Mouse (Mus musculus) stomach, postnatal 0 days (tissue): ENCODE results near the gene Kcnj14. TPM values are rescaled to one million over a fixed set of nuclear protein-coding genes. Genes with fewer than 3 reads are reported as not detected.
A peak's percentile ranks its signal among the peaks of the same experiment; 100 is the strongest.

Experiments
- ATAC-seq: fragments of 200-750 bp; cut with Nextera tagmentation; 2 replicates; pipeline ENCODE4 v1.8.0; 2017; ENCODE audit not compliant: low FRiP score, low TSS enrichment
- DNase-seq: peaks from one replicate; pipeline ENCODE4 v3.0.0-alpha.2; 2016; ENCODE audit warnings: low spot score
- H3K27ac ChIP-seq: fragments of 300-500 bp; sonication (generic); replicated peaks from 2 replicates; pipeline ENCODE4 v1.5.1; 2014; ENCODE audit warnings: mild to moderate bottlenecking, control low read depth
- H3K27me3 ChIP-seq: fragments of 300-500 bp; sonication (generic); 2 replicates; pipeline ENCODE4 v1.6.1; 2014; ENCODE audit warnings: low read length; ENCODE audit not compliant: control insufficient read depth, insufficient read depth
- H3K36me3 ChIP-seq: fragments of 300-500 bp; sonication (generic); 2 replicates; pipeline ENCODE4 v1.6.1; 2014; ENCODE audit warnings: low read length, mixed read lengths; ENCODE audit not compliant: control insufficient read depth, insufficient read depth
- H3K4me1 ChIP-seq: fragments of 300-500 bp; sonication (generic); replicated peaks from 2 replicates; pipeline ENCODE4 v1.6.1; 2014; ENCODE audit warnings: antibody characterized with exemption; ENCODE audit not compliant: control insufficient read depth, insufficient read depth
- H3K4me2 ChIP-seq: fragments of 300-500 bp; sonication (generic); replicated peaks from 2 replicates; pipeline ENCODE4 v1.6.1; 2014; ENCODE audit warnings: low read depth, mild to moderate bottlenecking, control low read depth, moderate library complexity
- H3K4me3 ChIP-seq: fragments of 300-500 bp; sonication (generic); 2 replicates; pipeline ENCODE4 v1.5.1; 2014; ENCODE audit warnings: low read depth, low read length, control low read depth
- H3K9ac ChIP-seq: fragments of 300-500 bp; sonication (generic); 2 replicates; pipeline ENCODE4 v1.6.1; 2014; ENCODE audit warnings: mild to moderate bottlenecking, low read length, control low read depth, mixed read lengths
- H3K9me3 ChIP-seq: fragments of 300-500 bp; sonication (generic); 2 replicates; pipeline ENCODE4 v1.6.1; 2016; ENCODE audit warnings: low read length; ENCODE audit not compliant: control insufficient read depth
- CTCF ChIP-seq: IDR thresholded peaks from 2 replicates; pipeline ENCODE4 v1.5.1; 2016; ENCODE audit warnings: antibody characterized with exemption, low read depth, mild to moderate bottlenecking, moderate library complexity
- EP300 ChIP-seq: optimal IDR thresholded peaks from 2 replicates; pipeline ENCODE3; 2016; ENCODE audit warnings: antibody characterized with exemption
- WGBS: fragments of 180-500 bp; shearing (Covaris S2); extraction: QIAGEN DNeasy Blood & Tissue Kit; methylation state at CpG from one replicate; pipeline ENCODE4 v1.1.7; 2014; 5-methylcytosine and 5-hydroxymethylcytosine counted together
- polyA plus RNA-seq: library from polyadenylated mRNA; unstranded; fragments of >200 nt; fragmentation: Nextera tagmentation; extraction: Ambion mirVana; gene quantifications from 2 replicates; pipeline ENCODE4 v1.2.1, GENCODE M21; 2015

Kcnj14 gene
- polyA plus RNA-seq, 1 experiment from 2014 or later: 0.22 TPM

DNA sequence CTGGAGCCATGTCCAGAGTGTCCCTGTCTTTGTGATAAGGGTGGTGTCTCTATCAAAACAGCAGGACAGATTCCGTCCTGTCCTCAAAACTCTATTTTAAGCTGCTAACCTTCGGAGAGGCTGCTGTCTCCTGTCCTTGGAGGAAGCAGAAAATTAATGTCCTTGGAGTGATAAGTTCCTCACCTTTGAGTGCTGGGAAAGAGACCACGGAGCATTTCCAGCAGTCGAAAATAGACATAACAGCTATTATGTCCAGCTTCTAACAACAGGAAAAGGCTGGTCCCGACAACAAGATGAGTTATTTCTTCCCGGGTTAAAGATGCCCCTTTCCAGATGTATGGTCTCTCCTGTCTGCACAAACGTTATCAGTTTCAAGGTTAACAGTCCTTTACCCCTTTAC is 49.3 kb downstream of the Kcnj14 start:
- H3K9ac ChIP-seq: no peak overlapping the region
- no peak for TF ChIP-seq CTCF
- TF ChIP-seq EP300: no peak
- H3K27ac ChIP-seq: no peak overlapping the region
- 67% methylated on average over 7 of the region's 7 CpGs for WGBS
- no peaks in the 10 kb centered on the region for H3K27me3 ChIP-seq
- H3K4me2 ChIP-seq: no peak overlapping the region
- no peaks in the 10 kb centered on the region for H3K4me1 ChIP-seq
- no peak overlapping the region for H3K4me3 ChIP-seq
- ATAC-seq: no peak
- no peaks in the 10 kb centered on the region for H3K36me3 ChIP-seq
- no peak for DNase-seq
- H3K9me3 ChIP-seq: no peaks in the 10 kb centered on the region

DNA sequence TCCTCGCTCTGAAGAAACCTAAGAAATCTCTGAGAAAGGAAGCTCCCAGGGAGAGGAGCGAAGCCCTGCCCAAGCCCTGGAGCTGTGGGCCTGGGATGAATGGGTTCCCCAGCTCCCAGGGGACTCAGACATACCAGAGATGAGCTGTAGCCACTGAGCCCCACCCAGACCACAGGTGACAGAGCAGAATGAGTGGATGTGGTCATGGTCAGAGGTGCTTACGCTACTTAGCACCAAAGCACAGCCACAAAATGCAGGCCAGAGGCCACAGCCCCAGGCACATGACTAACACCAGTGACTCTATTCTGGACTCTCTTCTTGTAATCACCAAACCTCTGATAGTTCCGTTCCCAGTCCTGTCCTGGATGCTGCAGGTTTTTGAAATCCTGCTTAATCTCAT is 53.5 kb downstream of the Kcnj14 start:
- Histone ChIP-seq H3K27me3 (no peaks in the 10 kb centered on the region), H3K4me1 (no peaks in the 10 kb centered on the region), H3K9ac (no peak overlapping the region), H3K9me3 (no peaks in the 10 kb centered on the region), H3K4me3 (no peak overlapping the region), H3K36me3 (no peaks in the 10 kb centered on the region), H3K4me2 (no peak overlapping the region), H3K27ac (0 out of 2 replicates have a peak overlapping the region, but pooled peaks have one; percentile 13)
- TF ChIP-seq CTCF: no peak
- TF ChIP-seq EP300: no peak
- ATAC-seq: no peak
- DNase-seq: no peak
- WGBS: 53% methylated on average over 4 of the region's 4 CpGs

DNA sequence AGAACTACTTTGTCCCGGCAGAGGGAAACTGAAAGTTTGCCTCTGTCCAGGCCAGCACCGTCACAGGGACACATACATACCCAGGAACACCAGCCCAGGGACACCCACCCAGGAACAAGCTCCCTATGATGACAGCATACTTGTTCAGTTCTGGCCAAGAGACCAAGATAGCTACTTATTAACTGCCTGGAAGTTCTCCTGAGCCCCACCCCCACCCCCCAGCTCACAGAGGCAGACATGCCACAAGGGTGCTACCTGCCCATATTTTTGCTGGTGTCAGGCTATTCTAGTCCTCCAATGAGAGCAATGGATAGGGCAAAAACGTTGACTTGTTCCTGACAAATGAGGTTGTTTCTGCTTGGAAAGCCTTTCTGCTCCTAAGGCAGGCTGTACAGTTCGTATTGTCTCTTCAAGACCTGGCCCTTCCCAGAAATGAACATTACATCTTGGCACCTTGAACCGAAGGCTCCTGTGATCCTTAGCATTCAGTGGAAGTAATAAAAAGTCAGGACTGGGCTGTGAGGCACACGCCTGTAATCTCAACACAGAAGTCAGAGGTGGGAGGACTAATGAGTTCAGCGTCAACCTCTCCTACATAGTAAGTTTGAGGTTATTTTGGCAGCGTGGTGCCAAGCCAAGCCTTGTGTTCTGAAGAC is 54.0 kb downstream of the Kcnj14 start:
- 52% methylated on average over 8 of the region's 8 CpGs for WGBS
- no peaks in the 10 kb centered on the region for H3K9me3 ChIP-seq

DNA sequence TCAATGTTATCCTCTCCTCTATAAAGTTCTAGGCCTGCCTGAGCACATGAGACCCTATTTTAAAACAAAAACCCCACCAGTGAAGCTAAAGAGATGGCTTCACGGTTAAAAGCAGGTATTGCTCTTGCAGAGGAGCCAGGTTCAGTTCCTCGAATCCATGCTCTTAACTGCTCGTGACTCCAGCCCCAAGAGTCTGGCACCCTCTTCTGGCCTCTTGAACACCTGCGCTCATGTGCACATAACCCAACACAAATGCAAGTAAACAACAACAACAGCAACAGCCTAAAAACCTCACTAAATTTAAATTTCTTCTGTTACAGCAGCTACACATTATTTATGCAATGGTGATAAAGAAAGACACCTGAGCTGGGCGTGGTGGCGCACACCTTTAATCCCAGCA is 57.1 kb downstream of the Kcnj14 start:
- DNase-seq (no peak), ATAC-seq (no peak)
- H3K9me3 ChIP-seq: no peaks in the 10 kb centered on the region
- no peaks in the 10 kb centered on the region for H3K4me1 ChIP-seq
- no peaks in the 10 kb centered on the region for H3K36me3 ChIP-seq
- TF ChIP-seq EP300 (no peak), CTCF (peak; percentile 29; the same call in 1 of the 2 replicates)
- 89% methylated on average over 6 of the region's 6 CpGs for WGBS
- H3K4me2 ChIP-seq: no peak overlapping the region
- no peak overlapping the region for H3K9ac ChIP-seq
- H3K27ac ChIP-seq: no peak overlapping the region
- no peak overlapping the region for H3K4me3 ChIP-seq
- no peaks in the 10 kb centered on the region for H3K27me3 ChIP-seq

More for the DNA sequence above, 54.0 kb downstream of the Kcnj14 start:
- Histone ChIP-seq H3K36me3 (no peaks in the 10 kb centered on the region), H3K4me2 (no peak overlapping the region), H3K9ac (no peak overlapping the region), H3K4me3 (no peak overlapping the region), H3K27ac (peak overlapping the region; percentile 13; the same call in 1 of the 2 replicates), H3K27me3 (no peaks in the 10 kb centered on the region), H3K4me1 (no peaks in the 10 kb centered on the region)
- ATAC-seq: peak; percentile 29
- TF ChIP-seq EP300 (no peak), CTCF (no peak)
- DNase-seq: no peak

DNA sequence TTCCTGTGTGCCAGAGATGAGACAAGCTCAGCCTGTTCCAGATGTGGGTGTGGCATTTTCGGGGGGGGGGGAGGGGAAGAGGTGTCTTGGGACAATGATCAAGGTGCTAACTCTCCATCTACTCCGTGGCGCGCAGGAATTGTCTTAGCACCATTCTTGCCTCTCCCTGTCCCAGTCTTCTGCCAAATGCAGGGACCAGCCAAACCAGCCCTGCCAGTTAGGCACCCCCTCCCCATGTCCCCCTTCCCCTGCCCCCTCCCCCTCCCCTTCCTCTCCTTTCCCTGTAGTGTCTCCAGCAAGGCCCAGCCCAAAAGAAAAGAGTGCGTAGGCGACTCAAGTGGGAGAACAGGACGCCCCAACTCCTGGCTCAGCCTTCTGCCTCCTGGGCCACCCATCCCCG is 57.8 kb downstream of the Kcnj14 start:
- no peaks in the 10 kb centered on the region for H3K36me3 ChIP-seq
- ATAC-seq (no peak), DNase-seq (no peak)
- 41% methylated on average over 6 of the region's 8 CpGs for WGBS
- H3K9me3 ChIP-seq: no peaks in the 10 kb centered on the region
- H3K4me2 ChIP-seq: no peak overlapping the region
- H3K4me3 ChIP-seq: no peak overlapping the region
- no peaks in the 10 kb centered on the region for H3K4me1 ChIP-seq
- TF ChIP-seq CTCF (no peak), EP300 (no peak)
- no peak overlapping the region for H3K9ac ChIP-seq
- no peaks in the 10 kb centered on the region for H3K27me3 ChIP-seq
- H3K27ac ChIP-seq: no peak overlapping the region

Other genes with a start within 250 kb of the Kcnj14 start
- 0.69 and 0.90 TPM in 2 replicates for gene Fgf21, start 209.3 kb downstream of the Kcnj14 start, polyA plus RNA-seq
- 1.8 and 2.3 TPM in 2 replicates for gene Fut1, start 207.5 kb downstream of the Kcnj14 start, polyA plus RNA-seq
- 0.08 TPM in 2 replicates for gene Izumo1, start 203.0 kb downstream of the Kcnj14 start, polyA plus RNA-seq
- 5.4 and 6.3 TPM in 2 replicates for gene Rasip1, start 197.3 kb downstream of the Kcnj14 start, polyA plus RNA-seq
- gene Mamstr, start 184.8 kb downstream of the Kcnj14 start, polyA plus RNA-seq: 4.6 and 5.5 TPM in 2 replicates
- 35.1 and 36.1 TPM in 2 replicates for gene Fut2, start 158.4 kb downstream of the Kcnj14 start, polyA plus RNA-seq
- gene Ntn5, start 140.8 kb downstream of the Kcnj14 start, polyA plus RNA-seq: 0.41 and 0.45 TPM in 2 replicates
- gene Sec1, start 130.4 kb downstream of the Kcnj14 start, polyA plus RNA-seq: 0.53 and 0.56 TPM in 2 replicates
- 2.7 and 4.4 TPM in 2 replicates for gene Car11, start 124.9 kb downstream of the Kcnj14 start, polyA plus RNA-seq
- 8.8 and 12.6 TPM in 2 replicates for gene Dbp, start 119.7 kb downstream of the Kcnj14 start, polyA plus RNA-seq
- gene Rpl18, start 109.3 kb downstream of the Kcnj14 start, polyA plus RNA-seq: 893 and 919 TPM in 2 replicates
- gene Sphk2, start 106.8 kb downstream of the Kcnj14 start, polyA plus RNA-seq: 23.6 and 24.5 TPM in 2 replicates
- gene Fam83e, start 103.6 kb downstream of the Kcnj14 start, polyA plus RNA-seq: 21.6 and 24.8 TPM in 2 replicates
- gene Spaca4, start 99.0 kb downstream of the Kcnj14 start, polyA plus RNA-seq: 0.39 and 0.56 TPM in 2 replicates
- gene Lmtk3, start 41.0 kb downstream of the Kcnj14 start, polyA plus RNA-seq: 0.15 and 0.27 TPM in 2 replicates
- 83.2 and 87.1 TPM in 2 replicates for gene Sult2b1, start 40.1 kb downstream of the Kcnj14 start, polyA plus RNA-seq
- gene Cyth2, start 10.2 kb downstream of the Kcnj14 start, polyA plus RNA-seq: 59.7 and 62.4 TPM in 2 replicates
- gene Grwd1, start 6.2 kb upstream of the Kcnj14 start, polyA plus RNA-seq: 25.6 and 25.7 TPM in 2 replicates
- 49.8 and 54.6 TPM in 2 replicates for gene Kdelr1, start 48.0 kb upstream of the Kcnj14 start, polyA plus RNA-seq
- gene Grin2d, start 53.6 kb upstream of the Kcnj14 start, polyA plus RNA-seq: 0.35 and 0.38 TPM in 2 replicates
- gene Syngr4, start 71.9 kb upstream of the Kcnj14 start, polyA plus RNA-seq: 0.46 and 0.79 TPM in 2 replicates
- 3.1 and 3.2 TPM in 2 replicates for gene Tmem143, start 72.2 kb upstream of the Kcnj14 start, polyA plus RNA-seq
- gene Emp3, start 96.6 kb upstream of the Kcnj14 start, polyA plus RNA-seq: 135 and 151 TPM in 2 replicates
- gene Ccdc114, start 99.3 kb upstream of the Kcnj14 start, polyA plus RNA-seq: 1.7 and 2.3 TPM in 2 replicates
- gene Abcc6, start 205.5 kb upstream of the Kcnj14 start, polyA plus RNA-seq: 0.44 and 0.87 TPM in 2 replicates
- gene Nomo1, start 208.9 kb upstream of the Kcnj14 start, polyA plus RNA-seq: 19.3 and 20.3 TPM in 2 replicates